Mouse (Mus musculus) brain, embryonic 14.5 days (tissue): ENCODE results near the gene Lsm10.

Experiments
- CTCF ChIP-seq: fragments of 200-500 bp; IDR thresholded peaks from 2 replicates; pipeline ENCODE4 v1.5.1; 2012; ENCODE audit warnings: inconsistent platforms, mild to moderate bottlenecking, moderate library complexity, borderline replicate concordance; ENCODE audit not compliant: insufficient read depth, insufficient read length; ENCODE audit errors: extremely low read depth
- POLR2A ChIP-seq: fragments of 200-500 bp; IDR thresholded peaks from 2 replicates; pipeline ENCODE4 v1.6.1; 2012; ENCODE audit warnings: mild to moderate bottlenecking, inconsistent platforms, borderline replicate concordance; ENCODE audit not compliant: poor library complexity, insufficient read depth, insufficient read length, severe bottlenecking; ENCODE audit errors: extremely low read depth

DNA sequence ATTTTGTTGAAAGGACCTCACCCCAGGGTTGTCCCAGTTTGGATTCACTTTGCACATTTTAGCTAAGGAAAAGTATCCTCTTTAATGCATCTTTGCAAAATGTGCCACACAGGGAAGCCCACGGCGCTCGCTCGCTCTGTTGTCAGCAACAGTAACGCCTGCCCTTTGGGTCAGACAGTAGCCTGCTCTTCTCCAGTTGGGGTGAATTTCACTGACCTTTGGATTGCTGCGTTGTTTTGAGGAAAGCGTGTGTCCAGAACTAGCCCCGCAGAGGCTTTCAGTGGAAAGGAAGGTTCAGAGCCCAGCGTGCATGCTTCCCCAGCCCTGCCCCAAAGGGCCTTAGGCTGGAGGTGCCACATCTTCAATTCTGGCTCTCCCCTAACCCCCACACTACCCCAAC is 19.0 kb downstream of the Lsm10 start:
- TF ChIP-seq CTCF (no peak), POLR2A (no peak)
